Mouse (Mus musculus) midbrain, postnatal 0 days (tissue): ENCODE results near the gene Ntng1. TPM values are rescaled to one million over a fixed set of nuclear protein-coding genes. Genes with fewer than 3 reads are reported as not detected.

Source experiments
- ATAC-seq: fragments of 200-750 bp; cut with Nextera tagmentation; 2 replicates; pipeline ENCODE4 v1.8.0; 2017; ENCODE audit warnings: moderate number of reproducible peaks, mild to moderate bottlenecking, moderate TSS enrichment, moderate library complexity; ENCODE audit not compliant: low FRiP score
- DNase-seq: peaks from one replicate; pipeline ENCODE4 v3.0.0-alpha.2; 2015; ENCODE audit warnings: low spot score
- H3K27ac ChIP-seq: fragments of 300-500 bp; sonication (generic); 2 replicates; pipeline ENCODE4 v1.5.1; 2014; ENCODE audit warnings: low read depth, mild to moderate bottlenecking, low read length, mixed read lengths
- H3K27me3 ChIP-seq: fragments of 300-500 bp; sonication (generic); 2 replicates; pipeline ENCODE4 v1.6.1; 2014; ENCODE audit warnings: low read length, control low read depth, mixed read lengths; ENCODE audit not compliant: insufficient read depth
- H3K36me3 ChIP-seq: fragments of 300-500 bp; sonication (generic); 2 replicates; pipeline ENCODE4 v1.6.1; 2014; ENCODE audit warnings: low read length, control low read depth, mixed read lengths; ENCODE audit not compliant: insufficient read depth
- H3K4me1 ChIP-seq: fragments of 300-500 bp; sonication (generic); 2 replicates; pipeline ENCODE4 v1.6.1; 2014; ENCODE audit warnings: mild to moderate bottlenecking, control low read depth, antibody characterized with exemption, low read length, mixed read lengths; ENCODE audit not compliant: insufficient read depth
- H3K4me2 ChIP-seq: fragments of 300-500 bp; sonication (generic); 2 replicates; pipeline ENCODE4 v1.6.1; 2014; ENCODE audit warnings: low read depth, mild to moderate bottlenecking, low read length, mixed read lengths; ENCODE audit not compliant: poor library complexity, severe bottlenecking
- H3K4me3 ChIP-seq: fragments of 300-500 bp; sonication (generic); 2 replicates; pipeline ENCODE4 v1.5.1; 2014; ENCODE audit warnings: low read depth, mild to moderate bottlenecking, low read length, moderate library complexity
- H3K9ac ChIP-seq: fragments of 300-500 bp; sonication (generic); replicated peaks from 2 replicates; pipeline ENCODE4 v1.6.1; 2014; ENCODE audit warnings: mild to moderate bottlenecking, low read length, moderate library complexity, mixed read lengths; ENCODE audit not compliant: poor library complexity, severe bottlenecking
- H3K9me3 ChIP-seq: fragments of 300-500 bp; sonication (generic); 2 replicates; pipeline ENCODE4 v1.6.1; 2016; ENCODE audit warnings: low read length, control low read depth
- CTCF ChIP-seq: IDR thresholded peaks from 2 replicates; pipeline ENCODE4 v1.5.1; 2016; ENCODE audit warnings: antibody characterized with exemption, mild to moderate bottlenecking
- WGBS: fragments of 180-500 bp; shearing (Covaris S2); extraction: QIAGEN DNeasy Blood & Tissue Kit; methylation state at CpG from one replicate; pipeline ENCODE4 v1.1.7; 2014; 5-methylcytosine and 5-hydroxymethylcytosine counted together
- polyA plus RNA-seq: library from polyadenylated mRNA; unstranded; fragments of >200 nt; fragmentation: Nextera tagmentation; extraction: Ambion mirVana; gene quantifications from 2 replicates; pipeline ENCODE4 v1.2.1, GENCODE M21; 2015
- total RNA-seq: library from RNA; depleted of rRNA; stranded (reverse); fragments of >200 nt; gene quantifications from 2 replicates; pipeline ENCODE4 v1.2.3, GENCODE M21; 2014

The Ntng1 gene
- total and polyA plus RNA-seq, 2 experiments from 2014 or later, result 54.2 to 56.9 TPM

DNA sequence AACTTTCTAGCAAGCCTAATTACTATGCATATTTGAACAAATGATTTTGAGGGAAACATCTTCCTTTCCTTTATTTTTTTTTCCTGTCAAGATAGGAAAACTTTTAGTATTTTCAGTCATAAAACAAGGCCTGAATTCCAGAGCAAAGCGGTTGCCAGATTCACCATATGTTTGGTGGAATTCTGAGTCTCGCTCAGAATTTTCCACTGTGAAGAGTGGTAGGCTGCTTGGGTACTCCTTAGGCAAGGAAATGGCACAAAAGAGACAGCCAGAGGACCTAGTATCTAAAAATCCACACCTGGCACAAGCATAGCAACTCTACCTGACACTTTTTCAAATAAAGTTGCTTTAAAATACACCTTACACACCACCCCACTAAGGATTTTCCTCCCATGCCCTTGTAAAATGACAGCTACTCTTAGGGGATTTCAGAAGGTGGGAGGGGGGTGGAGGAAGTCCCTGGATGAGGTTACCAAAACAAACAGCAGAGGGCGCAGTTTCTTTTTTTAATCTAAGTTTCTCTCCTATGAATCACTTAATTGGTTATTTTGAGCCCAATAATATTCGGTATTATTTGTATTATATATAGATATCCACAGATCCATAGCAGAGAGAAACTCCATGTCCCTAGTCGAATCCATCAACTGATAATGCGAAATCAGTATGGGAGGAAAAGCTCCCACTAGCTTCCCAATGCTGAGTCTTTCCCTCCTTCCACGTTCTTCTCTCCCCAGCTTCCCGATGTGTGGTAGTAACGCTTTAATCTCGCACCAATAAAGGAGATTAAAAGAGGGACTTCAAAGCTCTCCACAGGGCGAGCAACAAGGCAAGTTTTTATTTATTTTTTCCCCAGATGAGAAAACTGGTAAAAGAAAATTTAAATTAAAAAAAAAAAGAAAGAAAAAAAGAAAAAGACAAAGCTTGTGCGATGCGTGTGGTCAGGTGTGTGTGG lies 2.2 kb downstream of the Ntng1 start:
- Histone ChIP-seq H3K9ac (peak overlapping the region; percentile 82), H3K4me1 (no peaks in the 10 kb centered on the region), H3K9me3 (no peaks in the 10 kb centered on the region), H3K4me2 (peak overlapping the region; percentile 84), H3K27me3 (no peaks in the 10 kb centered on the region), H3K4me3 (peak overlapping the region; percentile 94), H3K36me3 (no peaks in the 10 kb centered on the region), H3K27ac (peak overlapping the region; percentile 80)
- peak; percentile 71 for TF ChIP-seq CTCF
- DNase-seq (peak; percentile 89), ATAC-seq (no peak)
- 2% methylated on average over 13 of the region's 13 CpGs for WGBS

DNA sequence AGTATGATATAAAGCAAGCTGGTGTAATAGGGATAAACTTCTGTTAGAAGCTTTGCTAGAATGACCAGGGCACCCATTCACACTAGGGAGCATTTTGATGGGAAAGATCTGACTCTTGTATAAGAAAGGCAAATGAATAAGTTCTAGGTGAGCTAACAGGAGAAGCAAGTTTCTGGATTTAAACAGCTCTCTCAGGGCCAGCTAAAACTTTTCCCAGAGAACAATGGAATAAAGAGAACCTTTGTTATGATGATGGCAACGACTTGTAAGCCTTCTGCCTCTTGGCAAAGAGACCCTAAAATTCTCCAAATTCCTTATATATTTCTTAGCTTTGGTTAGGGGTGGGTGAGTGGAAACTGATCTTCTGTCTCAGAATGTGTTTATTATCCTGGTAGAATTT lies 7.7 kb downstream of the Ntng1 start:
- Histone ChIP-seq H3K36me3 (no peaks in the 10 kb centered on the region), H3K4me2 (no peak overlapping the region), H3K9me3 (no peaks in the 10 kb centered on the region), H3K4me3 (no peak overlapping the region), H3K27ac (no peak overlapping the region), H3K4me1 (peaks cover 3% of the 10 kb centered on the region; the same call in 1 of the 2 replicates), H3K9ac (no peak overlapping the region), H3K27me3 (no peaks in the 10 kb centered on the region)
- DNase-seq (no peak), ATAC-seq (no peak)
- 22% methylated on average over 1 of the region's 1 CpGs for WGBS
- TF ChIP-seq CTCF, result no peak

DNA sequence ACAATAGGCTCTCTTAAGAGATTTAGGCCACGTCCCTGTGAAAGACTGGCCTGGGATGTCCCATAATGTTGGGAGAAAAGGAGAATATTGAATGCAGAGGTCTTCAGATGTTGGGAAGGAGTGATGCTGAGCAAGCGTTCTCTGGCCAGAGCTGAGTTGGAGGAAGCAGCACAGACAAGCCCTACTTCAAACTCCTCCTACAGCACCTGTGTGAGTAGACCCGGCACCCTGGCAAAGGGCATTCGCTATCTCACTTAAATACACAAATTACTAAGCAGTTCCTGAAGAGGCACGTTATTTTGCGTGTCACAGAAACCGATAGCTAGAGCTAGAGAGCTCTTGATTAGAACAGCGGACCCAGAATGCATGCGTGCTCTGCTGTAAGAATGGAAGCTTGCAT lies 10.7 kb downstream of the Ntng1 start:
- H3K4me3 ChIP-seq, result no peak overlapping the region
- no peaks in the 10 kb centered on the region for H3K36me3 ChIP-seq
- no peak for ATAC-seq
- no peak for TF ChIP-seq CTCF
- H3K27me3 ChIP-seq, result no peaks in the 10 kb centered on the region
- no peaks in the 10 kb centered on the region for H3K9me3 ChIP-seq
- WGBS, result 80% methylated on average over 9 of the region's 9 CpGs
- no peak overlapping the region for H3K27ac ChIP-seq
- no peak overlapping the region for H3K9ac ChIP-seq
- H3K4me1 ChIP-seq, result peaks cover 3% of the 10 kb centered on the region; the same call in 1 of the 2 replicates
- no peak for DNase-seq
- no peak overlapping the region for H3K4me2 ChIP-seq

DNA sequence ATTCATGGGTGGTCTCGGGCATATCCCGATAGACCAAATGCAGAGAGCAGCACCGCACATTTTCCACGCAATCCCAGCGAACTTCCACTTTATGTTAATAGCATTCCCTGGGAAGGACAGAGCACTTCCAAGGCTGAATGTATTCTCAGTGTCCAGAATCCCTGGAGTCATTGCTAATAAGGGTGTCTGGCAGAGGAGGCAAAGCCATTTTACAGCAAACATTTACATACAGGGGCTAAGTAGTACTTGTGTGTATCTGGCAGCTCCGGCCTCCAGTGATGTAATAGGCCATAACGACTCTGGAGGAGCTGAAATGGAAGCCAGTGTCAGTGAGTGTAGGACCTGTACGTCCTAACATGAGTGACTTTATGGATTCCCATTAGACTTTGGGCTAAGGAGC lies 11.5 kb downstream of the Ntng1 start:
- no peak for TF ChIP-seq CTCF
- Histone ChIP-seq H3K9ac (0 out of 2 replicates have a peak overlapping the region, but pooled peaks have one; percentile 19), H3K4me3 (0 out of 2 replicates have a peak overlapping the region, but pooled peaks have one; percentile 3), H3K4me1 (peaks cover 3% of the 10 kb centered on the region; the same call in 1 of the 2 replicates), H3K4me2 (peak overlapping the region; percentile 28; the same call in 1 of the 2 replicates), H3K36me3 (no peaks in the 10 kb centered on the region), H3K9me3 (no peaks in the 10 kb centered on the region), H3K27ac (peak overlapping the region; percentile 18; the same call in 1 of the 2 replicates), H3K27me3 (no peaks in the 10 kb centered on the region)
- WGBS, result 39% methylated on average over 8 of the region's 8 CpGs
- DNase-seq, result peak; percentile 17
- ATAC-seq, result peak; percentile 52; the same call in 1 of the 2 replicates

DNA sequence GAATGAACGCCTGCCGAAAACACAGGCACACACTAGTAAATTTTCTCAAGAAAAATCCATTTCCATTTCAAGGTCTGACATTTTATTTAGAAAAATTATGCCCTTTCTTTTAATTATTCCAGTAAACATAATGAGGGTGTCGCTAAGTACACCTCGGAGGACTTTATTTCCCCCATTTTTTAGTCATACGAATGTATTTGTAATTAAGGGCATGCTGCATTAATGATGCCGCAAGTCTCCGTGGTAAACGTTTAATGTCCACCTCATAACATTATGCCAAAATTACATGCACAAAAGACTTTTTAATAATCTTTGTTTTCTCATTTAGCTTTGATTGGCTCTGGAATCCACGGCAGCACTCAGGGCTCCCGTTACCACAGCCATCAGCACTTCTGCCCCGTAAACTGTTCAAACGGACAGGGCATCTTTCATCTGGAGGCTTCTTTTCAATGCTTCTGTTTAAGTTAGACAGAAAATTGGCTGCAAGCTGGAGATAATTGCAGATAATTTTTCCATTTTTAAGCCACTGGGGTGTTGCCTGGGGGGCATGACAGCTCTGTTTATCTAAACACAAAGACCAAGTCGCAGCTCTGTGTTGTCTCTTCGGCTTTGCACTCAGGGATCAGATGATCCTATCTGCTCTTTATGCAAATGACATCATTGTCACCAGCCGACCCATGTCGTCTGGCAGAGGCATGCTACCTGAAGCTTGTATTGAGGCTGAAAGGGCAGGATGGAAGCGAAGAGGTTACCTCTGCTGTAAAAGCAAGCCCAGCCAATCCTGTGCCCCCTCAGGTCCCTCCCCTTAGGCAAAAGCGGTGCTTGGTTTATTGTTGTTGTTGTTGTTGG lies 12.5 kb downstream of the Ntng1 start:
- H3K27me3 ChIP-seq, result no peaks in the 10 kb centered on the region
- ATAC-seq, result 0 out of 2 replicates have a peak, but pooled peaks have one; percentile 52
- H3K27ac ChIP-seq, result 0 out of 2 replicates have a peak overlapping the region, but pooled peaks have one; percentile 27
- H3K9me3 ChIP-seq, result no peaks in the 10 kb centered on the region
- peaks cover 3% of the 10 kb centered on the region; the same call in 1 of the 2 replicates for H3K4me1 ChIP-seq
- peak overlapping the region; percentile 11; the same call in 1 of the 2 replicates for H3K4me3 ChIP-seq
- H3K9ac ChIP-seq, result peak overlapping the region; percentile 34; the same call in 1 of the 2 replicates
- H3K36me3 ChIP-seq, result no peaks in the 10 kb centered on the region
- DNase-seq, result peak; percentile 50
- 42% methylated on average over 18 of the region's 18 CpGs for WGBS
- H3K4me2 ChIP-seq, result peak overlapping the region; percentile 28
- TF ChIP-seq CTCF, result no peak
